Mouse (Mus musculus): ENCODE data around the gene Phlpp1. TPM values are rescaled to one million over a fixed set of nuclear protein-coding genes. Genes with fewer than 3 reads are reported as not detected.

Gene Phlpp1
- polyA plus RNA-seq, 1 experiment from 2014 or later, result 1.3 TPM

DNA sequence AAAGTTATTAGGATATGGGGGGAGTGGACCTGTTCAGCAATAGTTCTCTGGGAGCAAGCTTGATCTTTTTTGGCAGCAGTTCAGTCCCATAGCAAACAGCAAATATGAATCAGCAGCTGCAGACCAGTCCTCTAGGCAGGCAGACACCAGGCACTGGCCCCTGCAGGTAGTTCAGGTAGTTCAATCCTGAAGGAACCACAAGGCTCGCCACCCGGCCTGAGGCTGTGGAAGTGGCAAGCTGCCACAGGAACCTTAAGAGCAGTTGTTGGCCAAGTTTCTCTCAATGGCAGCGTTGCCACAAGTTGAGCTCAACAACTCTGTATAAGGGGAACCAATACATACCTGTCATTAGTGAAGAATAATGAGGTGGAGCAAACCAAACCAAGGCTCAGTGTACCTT lies 58.8 kb downstream of the Phlpp1 start:
- no peak overlapping the region for H3K9ac ChIP-seq (ENCODE audit: low read length)

DNA sequence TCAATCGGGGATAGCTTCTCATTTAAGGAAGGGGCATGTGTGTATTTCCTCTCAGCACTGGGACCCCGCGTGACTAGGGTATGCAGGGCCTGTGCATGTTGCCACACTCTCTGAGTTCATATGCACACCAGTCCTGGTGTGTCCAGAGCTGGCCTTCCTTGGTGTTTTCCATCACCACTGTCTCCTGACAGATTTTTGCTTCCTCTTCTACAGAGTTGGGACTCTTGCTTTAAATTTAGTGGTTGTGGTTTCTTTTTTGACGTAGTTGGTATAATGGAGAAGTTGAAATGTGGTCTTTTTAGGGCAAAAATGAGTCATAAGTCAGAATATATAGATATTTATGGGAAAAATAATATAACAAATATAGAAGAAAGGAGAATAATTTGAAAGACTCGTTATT lies 59.8 kb downstream of the Phlpp1 start:
- DNase-seq (ENCODE audit: low spot score) (no peak), ATAC-seq (ENCODE audit: low FRiP score, low TSS enrichment) (no peak)
- Histone ChIP-seq H3K9me3 (ENCODE audit: control insufficient read depth, low read length) (no peaks in the 10 kb centered on the region), H3K9ac (ENCODE audit: low read length) (no peak overlapping the region), H3K36me3 (ENCODE audit: control insufficient read depth, insufficient read depth, low read length) (no peaks in the 10 kb centered on the region), H3K27ac (replicated peaks) (no peak overlapping the region), H3K4me3 (ENCODE audit: low read depth, low read length) (no peak overlapping the region), H3K4me2 (replicated peaks; ENCODE audit: low read depth) (no peak overlapping the region), H3K4me1 (replicated peaks; ENCODE audit: control insufficient read depth, insufficient read depth) (no peaks in the 10 kb centered on the region), H3K27me3 (ENCODE audit: control insufficient read depth, insufficient read depth, low read length) (no peaks in the 10 kb centered on the region)
- WGBS, result 83% methylated on average over 5 of the region's 5 CpGs
- TF ChIP-seq EP300 (optimal IDR thresholded peaks at IDR 0.05) (no peak), CTCF (IDR thresholded peaks at IDR 0.05; ENCODE audit: low read depth) (no peak)

More for the DNA sequence above, 58.8 kb downstream of the Phlpp1 start:
- no peaks in the 10 kb centered on the region for H3K36me3 ChIP-seq (ENCODE audit: control insufficient read depth, insufficient read depth, low read length)
- 66% methylated on average over 3 of the region's 3 CpGs for WGBS
- no peak overlapping the region for H3K4me2 ChIP-seq (replicated peaks; ENCODE audit: low read depth)
- TF ChIP-seq CTCF (IDR thresholded peaks at IDR 0.05; ENCODE audit: low read depth) (no peak), EP300 (optimal IDR thresholded peaks at IDR 0.05) (no peak)
- ATAC-seq (ENCODE audit: low FRiP score, low TSS enrichment) (no peak), DNase-seq (ENCODE audit: low spot score) (peak; percentile 28)
- H3K27me3 ChIP-seq (ENCODE audit: control insufficient read depth, insufficient read depth, low read length), result no peaks in the 10 kb centered on the region
- no peak overlapping the region for H3K4me3 ChIP-seq (ENCODE audit: low read depth, low read length)
- H3K9me3 ChIP-seq (ENCODE audit: control insufficient read depth, low read length), result no peaks in the 10 kb centered on the region
- H3K27ac ChIP-seq (replicated peaks), result no peak overlapping the region
- H3K4me1 ChIP-seq (replicated peaks; ENCODE audit: control insufficient read depth, insufficient read depth), result no peaks in the 10 kb centered on the region

- H3K27me3 ChIP-seq (ENCODE audit: control insufficient read depth, insufficient read depth, low read length), result no peaks in the 10 kb centered on the region
- ATAC-seq (ENCODE audit: low FRiP score, low TSS enrichment) (no peak), DNase-seq (ENCODE audit: low spot score) (no peak)
- no peaks in the 10 kb centered on the region for H3K9me3 ChIP-seq (ENCODE audit: control insufficient read depth, low read length)
- no peak for TF ChIP-seq EP300 (optimal IDR thresholded peaks at IDR 0.05)
- no peak for TF ChIP-seq CTCF (IDR thresholded peaks at IDR 0.05; ENCODE audit: low read depth)
- no peaks in the 10 kb centered on the region for H3K36me3 ChIP-seq (ENCODE audit: control insufficient read depth, insufficient read depth, low read length)
- no peak overlapping the region for H3K27ac ChIP-seq (replicated peaks)
- WGBS, result 68% methylated on average over 3 of the region's 3 CpGs
- H3K4me1 ChIP-seq (replicated peaks; ENCODE audit: control insufficient read depth, insufficient read depth), result no peaks in the 10 kb centered on the region
- no peak overlapping the region for H3K9ac ChIP-seq (ENCODE audit: low read length)
- no peak overlapping the region for H3K4me2 ChIP-seq (replicated peaks; ENCODE audit: low read depth)
- no peak overlapping the region for H3K4me3 ChIP-seq (ENCODE audit: low read depth, low read length)
Observed at GRCm38 (mm10) chr1:106231805-106232459, 60.4 kb downstream of the Phlpp1 start.

GRCm38 (mm10) chr1:106232460-106232850 lies 60.9 kb downstream of the Phlpp1 start:
- H3K4me3 ChIP-seq (ENCODE audit: low read depth, low read length), result no peak overlapping the region
- ATAC-seq (ENCODE audit: low FRiP score, low TSS enrichment) (no peak), DNase-seq (ENCODE audit: low spot score) (no peak)
- no peaks in the 10 kb centered on the region for H3K9me3 ChIP-seq (ENCODE audit: control insufficient read depth, low read length)
- TF ChIP-seq EP300 (optimal IDR thresholded peaks at IDR 0.05) (no peak), CTCF (IDR thresholded peaks at IDR 0.05; ENCODE audit: low read depth) (no peak)
- H3K4me2 ChIP-seq (replicated peaks; ENCODE audit: low read depth), result no peak overlapping the region
- no peaks in the 10 kb centered on the region for H3K36me3 ChIP-seq (ENCODE audit: control insufficient read depth, insufficient read depth, low read length)
- no peak overlapping the region for H3K9ac ChIP-seq (ENCODE audit: low read length)
- WGBS, result 88% methylated on average over 4 of the region's 4 CpGs
- no peaks in the 10 kb centered on the region for H3K27me3 ChIP-seq (ENCODE audit: control insufficient read depth, insufficient read depth, low read length)
- H3K27ac ChIP-seq (replicated peaks), result no peak overlapping the region
- no peaks in the 10 kb centered on the region for H3K4me1 ChIP-seq (replicated peaks; ENCODE audit: control insufficient read depth, insufficient read depth)

GRCm38 (mm10) chr1:106236986-106237385 lies 65.4 kb downstream of the Phlpp1 start:
- no peaks in the 10 kb centered on the region for H3K36me3 ChIP-seq (ENCODE audit: control insufficient read depth, insufficient read depth, low read length)
- H3K4me3 ChIP-seq (ENCODE audit: low read depth, low read length), result no peak overlapping the region
- H3K9ac ChIP-seq (ENCODE audit: low read length), result no peak overlapping the region
- no peak for ATAC-seq (ENCODE audit: low FRiP score, low TSS enrichment)
- TF ChIP-seq EP300 (optimal IDR thresholded peaks at IDR 0.05), result no peak
- TF ChIP-seq CTCF (IDR thresholded peaks at IDR 0.05; ENCODE audit: low read depth), result no peak
- H3K27ac ChIP-seq (replicated peaks), result no peak overlapping the region
- no peak overlapping the region for H3K4me2 ChIP-seq (replicated peaks; ENCODE audit: low read depth)
- DNase-seq (ENCODE audit: low spot score), result no peak
- H3K9me3 ChIP-seq (ENCODE audit: control insufficient read depth, low read length), result no peaks in the 10 kb centered on the region
- H3K27me3 ChIP-seq (ENCODE audit: control insufficient read depth, insufficient read depth, low read length), result no peaks in the 10 kb centered on the region
- H3K4me1 ChIP-seq (replicated peaks; ENCODE audit: control insufficient read depth, insufficient read depth), result no peaks in the 10 kb centered on the region

GRCm38 (mm10) chr1:106240116-106240685 lies 68.6 kb downstream of the Phlpp1 start:
- H3K4me1 ChIP-seq (replicated peaks; ENCODE audit: control insufficient read depth, insufficient read depth), result no peaks in the 10 kb centered on the region
- TF ChIP-seq EP300 (optimal IDR thresholded peaks at IDR 0.05), result no peak
- TF ChIP-seq CTCF (IDR thresholded peaks at IDR 0.05; ENCODE audit: low read depth), result no peak
- H3K9ac ChIP-seq (ENCODE audit: low read length), result no peak overlapping the region
- no peak overlapping the region for H3K27ac ChIP-seq (replicated peaks)
- ATAC-seq (ENCODE audit: low FRiP score, low TSS enrichment) (no peak), DNase-seq (ENCODE audit: low spot score) (no peak)
- no peak overlapping the region for H3K4me2 ChIP-seq (replicated peaks; ENCODE audit: low read depth)
- H3K27me3 ChIP-seq (ENCODE audit: control insufficient read depth, insufficient read depth, low read length), result no peaks in the 10 kb centered on the region
- 56% methylated on average over 7 of the region's 7 CpGs for WGBS
- no peaks in the 10 kb centered on the region for H3K9me3 ChIP-seq (ENCODE audit: control insufficient read depth, low read length)
- no peak overlapping the region for H3K4me3 ChIP-seq (ENCODE audit: low read depth, low read length)
- H3K36me3 ChIP-seq (ENCODE audit: control insufficient read depth, insufficient read depth, low read length), result no peaks in the 10 kb centered on the region
